Mouse (Mus musculus) liver, adult 2 months (tissue): ENCODE data around the gene Mttp. TPM values are rescaled to one million over a fixed set of nuclear protein-coding genes. Genes with fewer than 3 reads are reported as not detected.
"Not testable (repeated sequence)": the region's sequence is repeated elsewhere in the genome, so short reads cannot be mapped to it uniquely, and the experiment has no call there.

Experiments
- DNase-seq: peaks from one replicate; pipeline ENCODE4 v3.0.0-alpha.2; 2011; ENCODE audit warnings: low read depth, low spot score; ENCODE audit errors: extremely low read depth
- H3K27ac ChIP-seq: fragments of 200-500 bp; replicated peaks from 2 replicates; pipeline ENCODE4 v1.5.1; 2012; ENCODE audit warnings: low read depth, mild to moderate bottlenecking, control low read depth, inconsistent platforms, low read length; ENCODE audit not compliant: insufficient read depth
- H3K27me3 ChIP-seq: fragments of 200-500 bp; 2 replicates; pipeline ENCODE4 v1.6.1; 2012; ENCODE audit warnings: mild to moderate bottlenecking, moderate library complexity, low read length, inconsistent platforms; ENCODE audit not compliant: control insufficient read depth, insufficient read depth
- H3K36me3 ChIP-seq: fragments of 200-500 bp; 2 replicates; pipeline ENCODE4 v1.6.1; 2012; ENCODE audit warnings: low read length, inconsistent platforms; ENCODE audit not compliant: control insufficient read depth, insufficient read depth
- H3K4me1 ChIP-seq: fragments of 200-500 bp; 2 replicates; pipeline ENCODE4 v1.6.1; 2011; ENCODE audit warnings: low read length; ENCODE audit not compliant: control insufficient read depth, insufficient read depth
- H3K4me3 ChIP-seq: fragments of 200-500 bp; 2 replicates; pipeline ENCODE4 v1.5.1; 2011; ENCODE audit warnings: low read depth, mild to moderate bottlenecking, control low read depth, low read length, moderate library complexity; ENCODE audit not compliant: insufficient read depth
- H3K79me2 ChIP-seq: fragments of 200-500 bp; 2 replicates; pipeline ENCODE4 v1.6.1; 2012; ENCODE audit warnings: inconsistent platforms, mild to moderate bottlenecking, low read length, moderate library complexity; ENCODE audit not compliant: control insufficient read depth, insufficient read depth
- H3K9ac ChIP-seq: fragments of 200-500 bp; 2 replicates; pipeline ENCODE4 v1.6.1; 2012; ENCODE audit warnings: low read depth, mild to moderate bottlenecking, control low read depth, inconsistent platforms, low read length
- CTCF ChIP-seq: fragments of 200-500 bp; IDR thresholded peaks from 2 replicates; pipeline ENCODE4 v1.5.1; 2011; ENCODE audit warnings: low read depth, low read length, control low read depth
- POLR2A ChIP-seq: fragments of 200-500 bp; IDR thresholded peaks from 2 replicates; pipeline ENCODE4 v1.6.1; 2011; ENCODE audit warnings: low read length, control low read depth; ENCODE audit not compliant: insufficient read depth; ENCODE audit errors: extremely low read depth
- WGBS: fragments of 180-500 bp; shearing (Covaris S2); methylation state at CpG from one replicate; pipeline ENCODE4 v1.1.7; 2018; 5-methylcytosine and 5-hydroxymethylcytosine counted together
- polyA plus RNA-seq: library from polyadenylated mRNA; depleted of rRNA; stranded (reverse); fragments of >200 nt; gene quantifications from 2 replicates; pipeline ENCODE4 v1.2.3, GENCODE M21; 2012
- total RNA-seq: library from RNA; depleted of rRNA; stranded (reverse); fragments of >200 nt; gene quantifications from 2 replicates; pipeline ENCODE4 v1.2.3, GENCODE M21; 2014

Gene Mttp
- total and polyA plus RNA-seq, 2 experiments = 51.7 to 204 TPM

- no peaks in the 10 kb centered on the region for H3K79me2 ChIP-seq
- TF ChIP-seq CTCF = no peak
- no peak for TF ChIP-seq POLR2A
- under 1% methylated on average over 12 of the region's 12 CpGs for WGBS
These were observed 1.9 kb downstream of the Mttp start for GRCm38 (mm10) chr3:138142733-138143314.

GRCm38 (mm10) chr3:138142052-138142732 lies 2.6 kb downstream of the Mttp start:
- peak overlapping the region; percentile 64 for H3K27ac ChIP-seq
- WGBS = 25% methylated on average over 4 of the region's 4 CpGs
- TF ChIP-seq POLR2A (no peak), CTCF (no peak)

More at GRCm38 (mm10) chr3:138142733-138143314, 1.9 kb downstream of the Mttp start:
- peaks cover 3% of the 10 kb centered on the region for H3K4me1 ChIP-seq
- no peak for DNase-seq
- peak overlapping the region; percentile 84 for H3K4me3 ChIP-seq
- no peaks in the 10 kb centered on the region for H3K27me3 ChIP-seq
- peak overlapping the region; percentile 53 for H3K9ac ChIP-seq
- peak overlapping the region; percentile 65 for H3K27ac ChIP-seq
- H3K36me3 ChIP-seq = no peaks in the 10 kb centered on the region

GRCm38 (mm10) chr3:138139663-138140062 lies 5.1 kb downstream of the Mttp start:
- Histone ChIP-seq H3K4me1 (peaks cover 3% of the 10 kb centered on the region), H3K79me2 (no peaks in the 10 kb centered on the region), H3K27me3 (no peaks in the 10 kb centered on the region), H3K36me3 (no peaks in the 10 kb centered on the region), H3K9ac (no peak overlapping the region), H3K27ac (no peak overlapping the region), H3K4me3 (no peak overlapping the region)
- 62% methylated on average over 6 of the region's 6 CpGs for WGBS
- TF ChIP-seq POLR2A (no peak), CTCF (no peak)
- no peak for DNase-seq

More at GRCm38 (mm10) chr3:138142052-138142732, 2.6 kb downstream of the Mttp start:
- H3K27me3 ChIP-seq = no peaks in the 10 kb centered on the region
- H3K79me2 ChIP-seq = no peaks in the 10 kb centered on the region
- DNase-seq = peak; percentile 26
- peak overlapping the region; percentile 43; the same call in 1 of the 2 replicates for H3K9ac ChIP-seq
- H3K36me3 ChIP-seq = no peaks in the 10 kb centered on the region
- H3K4me3 ChIP-seq = peak overlapping the region; percentile 20; the same call in 1 of the 2 replicates
- peaks cover 3% of the 10 kb centered on the region for H3K4me1 ChIP-seq

DNA sequence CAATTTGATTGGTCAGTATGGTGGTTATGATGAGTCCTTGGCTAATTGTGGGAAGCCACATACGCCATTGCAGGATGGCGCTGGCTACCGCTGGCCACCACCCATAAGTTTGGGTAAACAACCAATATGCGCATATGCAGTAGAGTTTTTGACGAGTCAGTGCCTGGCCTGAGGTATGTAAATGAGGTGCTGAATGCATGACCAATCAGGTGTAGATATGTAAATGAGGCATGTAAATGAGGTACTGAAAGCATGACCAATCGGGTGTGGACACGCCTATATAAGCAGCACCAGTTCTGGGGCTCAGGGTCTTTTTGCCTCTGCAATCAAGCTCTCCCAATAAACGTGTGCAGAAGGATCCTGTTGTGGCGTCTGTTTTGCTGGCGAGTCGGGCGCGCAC lies 6.6 kb downstream of the Mttp start:
- not testable (repeated sequence) for H3K79me2 ChIP-seq, DNase-seq, H3K9ac ChIP-seq, H3K27ac ChIP-seq, H3K36me3 ChIP-seq, H3K27me3 ChIP-seq, H3K4me3 ChIP-seq
- WGBS = 99% methylated on average over 13 of the region's 13 CpGs
- H3K4me1 ChIP-seq = peaks cover 11% of the 10 kb centered on the region

DNA sequence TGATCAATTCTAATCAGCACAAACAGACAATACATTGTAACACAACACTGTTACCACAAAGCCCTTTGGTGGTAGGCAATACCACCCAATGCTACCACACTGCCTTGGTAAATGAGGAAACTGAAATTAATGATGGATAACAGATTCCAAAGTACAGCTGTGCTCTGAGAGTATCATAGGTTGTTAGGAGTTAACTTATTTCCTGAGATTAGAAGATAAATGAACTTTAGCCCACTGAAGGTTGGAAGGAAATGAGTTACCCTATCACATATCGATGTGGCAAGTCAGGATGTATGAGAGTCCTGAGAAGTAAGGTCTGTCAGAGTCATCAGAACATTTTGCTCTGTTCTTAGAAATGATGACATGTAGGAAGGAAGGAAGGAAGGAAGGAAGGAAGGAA lies 10.2 kb downstream of the Mttp start:
- DNase-seq = peak; percentile 43
- TF ChIP-seq CTCF (no peak), POLR2A (no peak)
- Histone ChIP-seq H3K27me3 (no peaks in the 10 kb centered on the region), H3K4me1 (peaks cover 12% of the 10 kb centered on the region), H3K36me3 (no peaks in the 10 kb centered on the region), H3K79me2 (no peaks in the 10 kb centered on the region; the same call in 1 of the 2 replicates), H3K4me3 (no peak overlapping the region), H3K9ac (no peak overlapping the region), H3K27ac (no peak overlapping the region)
- WGBS = 7% methylated on average over 1 of the region's 1 CpGs

GRCm38 (mm10) chr3:138133916-138134315 lies 10.9 kb downstream of the Mttp start:
- WGBS = 65% methylated on average over 11 of the region's 11 CpGs
- Histone ChIP-seq H3K4me1 (peaks cover 12% of the 10 kb centered on the region), H3K36me3 (no peaks in the 10 kb centered on the region), H3K79me2 (no peaks in the 10 kb centered on the region; the same call in 1 of the 2 replicates), H3K9ac (0 out of 2 replicates have a peak overlapping the region, but pooled peaks have one; percentile 30), H3K4me3 (0 out of 2 replicates have a peak overlapping the region, but pooled peaks have one; percentile 4), H3K27ac (peak overlapping the region; percentile 88), H3K27me3 (no peaks in the 10 kb centered on the region)
- no peak for DNase-seq
- TF ChIP-seq CTCF (no peak), POLR2A (no peak)
